Mouse (Mus musculus) kidney, postnatal 0 days (tissue): ENCODE data around the gene Npas3. TPM values are rescaled to one million over a fixed set of nuclear protein-coding genes. Genes with fewer than 3 reads are reported as not detected.

Source experiments
- ATAC-seq: fragments of 200-750 bp; cut with Nextera tagmentation; replicated peaks from 2 replicates; pipeline ENCODE4 v1.8.0; 2017; ENCODE audit warnings: low read depth, moderate number of reproducible peaks, moderate TSS enrichment, moderate library complexity; ENCODE audit not compliant: low FRiP score
- DNase-seq: peaks from one replicate; pipeline ENCODE4 v3.0.0-alpha.2; 2016; ENCODE audit warnings: low spot score
- H3K27ac ChIP-seq: fragments of 300-500 bp; sonication (generic); 2 replicates; pipeline ENCODE4 v1.5.1; 2014; ENCODE audit warnings: mild to moderate bottlenecking
- H3K27me3 ChIP-seq: fragments of 300-500 bp; sonication (generic); 2 replicates; pipeline ENCODE4 v1.6.1; 2014; ENCODE audit warnings: low read length, mixed read lengths; ENCODE audit not compliant: insufficient read depth
- H3K36me3 ChIP-seq: fragments of 300-500 bp; sonication (generic); 2 replicates; pipeline ENCODE4 v1.6.1; 2014; ENCODE audit warnings: low read length, mixed read lengths; ENCODE audit not compliant: insufficient read depth
- H3K4me1 ChIP-seq: fragments of 300-500 bp; sonication (generic); replicated peaks from 2 replicates; pipeline ENCODE4 v1.6.1; 2014; ENCODE audit warnings: antibody characterized with exemption, low read length, mixed read lengths; ENCODE audit not compliant: insufficient read depth
- H3K4me2 ChIP-seq: fragments of 300-500 bp; sonication (generic); 2 replicates; pipeline ENCODE4 v1.6.1; 2014; ENCODE audit warnings: mild to moderate bottlenecking, low read length, moderate library complexity, mixed read lengths
- H3K4me3 ChIP-seq: fragments of 300-500 bp; sonication (generic); replicated peaks from 2 replicates; pipeline ENCODE4 v1.5.1; 2014; ENCODE audit warnings: low read depth, low read length
- H3K9ac ChIP-seq: fragments of 300-500 bp; sonication (generic); 2 replicates; pipeline ENCODE4 v1.6.1; 2014; ENCODE audit warnings: low read depth, low read length
- H3K9me3 ChIP-seq: fragments of 300-500 bp; sonication (generic); replicated peaks from 2 replicates; pipeline ENCODE4 v1.6.1; 2016; ENCODE audit warnings: low read length, inconsistent platforms, mixed read lengths
- CTCF ChIP-seq: IDR thresholded peaks from 2 replicates; pipeline ENCODE4 v1.5.1; 2016; ENCODE audit warnings: antibody characterized with exemption, low read depth, mild to moderate bottlenecking, moderate library complexity
- WGBS: fragments of 180-500 bp; shearing (Covaris S2); extraction: QIAGEN DNeasy Blood & Tissue Kit; methylation state at CpG from one replicate; pipeline ENCODE4 v1.1.7; 2014; 5-methylcytosine and 5-hydroxymethylcytosine counted together
- polyA plus RNA-seq: library from polyadenylated mRNA; unstranded; fragments of >200 nt; fragmentation: Nextera tagmentation; extraction: Ambion mirVana; gene quantifications from 2 replicates; pipeline ENCODE4 v1.2.1, GENCODE M21; 2015

Gene Npas3
- polyA plus RNA-seq, 1 experiment from 2014 or later, result 1.2 TPM

DNA sequence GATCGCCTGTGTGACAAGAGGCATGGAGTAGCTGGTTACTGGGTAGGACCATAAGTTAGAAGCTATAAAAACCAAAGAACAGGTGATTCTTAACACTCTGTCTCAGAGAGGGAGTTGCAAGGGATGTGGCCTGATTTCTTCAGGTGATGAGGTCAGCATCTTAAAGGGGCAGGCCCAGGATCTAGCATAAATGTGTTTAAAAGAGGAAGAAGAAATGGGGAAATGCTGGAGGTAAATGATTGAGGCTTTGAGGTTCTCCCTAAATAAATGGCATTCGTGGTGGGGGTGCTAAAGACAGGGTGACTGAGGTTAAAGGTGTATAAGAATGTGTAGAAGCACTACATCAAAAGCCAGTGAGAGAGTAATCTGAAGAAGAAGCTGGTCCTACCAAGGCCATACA is 193.6 kb downstream of the Npas3 start:
- DNase-seq (no peak), ATAC-seq (no peak)
- 68% methylated on average over 2 of the region's 2 CpGs for WGBS
- no peak overlapping the region for H3K27ac ChIP-seq
- TF ChIP-seq CTCF, result no peak
- H3K4me2 ChIP-seq, result no peak overlapping the region
- no peaks in the 10 kb centered on the region for H3K36me3 ChIP-seq
- H3K9ac ChIP-seq, result no peak overlapping the region
- no peaks in the 10 kb centered on the region for H3K9me3 ChIP-seq
- no peaks in the 10 kb centered on the region for H3K4me1 ChIP-seq
- no peak overlapping the region for H3K4me3 ChIP-seq
- no peaks in the 10 kb centered on the region for H3K27me3 ChIP-seq

DNA sequence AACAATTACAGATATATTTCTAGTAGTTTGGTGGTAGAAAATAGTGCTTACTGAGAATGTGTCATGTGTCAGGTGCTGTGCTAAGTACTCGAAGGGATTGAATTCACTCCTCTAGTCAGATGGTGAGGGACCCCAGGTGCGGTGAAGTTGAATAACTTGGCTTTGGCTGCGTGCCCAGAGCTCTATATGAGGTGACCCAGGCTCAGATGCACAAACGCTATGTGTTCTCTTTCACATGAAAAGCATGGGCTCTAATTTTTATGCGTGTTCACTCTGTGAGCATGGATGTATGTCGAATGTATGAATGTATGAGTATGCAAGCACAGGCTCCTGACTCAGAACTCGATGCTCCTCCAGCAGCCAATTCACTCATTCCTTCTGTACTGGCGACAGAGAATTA is 199.0 kb downstream of the Npas3 start:
- DNase-seq (no peak), ATAC-seq (no peak)
- no peak overlapping the region for H3K27ac ChIP-seq
- H3K4me2 ChIP-seq, result no peak overlapping the region
- no peak for TF ChIP-seq CTCF
- H3K9me3 ChIP-seq, result no peaks in the 10 kb centered on the region
- WGBS, result 64% methylated on average over 8 of the region's 8 CpGs
- no peak overlapping the region for H3K4me3 ChIP-seq
- H3K4me1 ChIP-seq, result no peaks in the 10 kb centered on the region
- no peak overlapping the region for H3K9ac ChIP-seq
- no peaks in the 10 kb centered on the region for H3K36me3 ChIP-seq
- no peaks in the 10 kb centered on the region for H3K27me3 ChIP-seq

DNA sequence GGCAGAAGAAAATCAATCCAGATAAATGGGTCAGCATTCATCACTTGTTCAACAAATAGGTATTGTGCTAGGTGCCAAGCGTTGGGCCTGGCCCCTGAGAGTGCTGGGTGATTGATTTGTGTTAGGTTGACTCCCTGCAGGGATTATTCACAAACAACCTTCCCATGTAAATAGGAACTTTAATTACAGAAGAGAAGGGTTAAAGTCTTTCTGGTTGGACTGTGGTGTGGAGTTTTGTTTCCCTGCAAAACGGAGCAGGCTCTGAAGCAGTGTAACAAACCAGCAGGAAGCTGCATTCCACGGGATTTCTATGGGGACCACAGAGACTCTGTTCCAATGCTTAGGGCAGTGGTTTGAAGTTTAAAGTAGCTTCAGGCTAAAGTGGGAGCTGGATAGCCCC is 199.6 kb downstream of the Npas3 start:
- ATAC-seq, result no peak
- Histone ChIP-seq H3K4me3 (no peak overlapping the region), H3K9ac (no peak overlapping the region), H3K27ac (no peak overlapping the region), H3K27me3 (no peaks in the 10 kb centered on the region), H3K4me2 (no peak overlapping the region), H3K9me3 (no peaks in the 10 kb centered on the region), H3K36me3 (no peaks in the 10 kb centered on the region), H3K4me1 (no peaks in the 10 kb centered on the region)
- TF ChIP-seq CTCF, result no peak
- 13% methylated on average over 3 of the region's 3 CpGs for WGBS
- no peak for DNase-seq

DNA sequence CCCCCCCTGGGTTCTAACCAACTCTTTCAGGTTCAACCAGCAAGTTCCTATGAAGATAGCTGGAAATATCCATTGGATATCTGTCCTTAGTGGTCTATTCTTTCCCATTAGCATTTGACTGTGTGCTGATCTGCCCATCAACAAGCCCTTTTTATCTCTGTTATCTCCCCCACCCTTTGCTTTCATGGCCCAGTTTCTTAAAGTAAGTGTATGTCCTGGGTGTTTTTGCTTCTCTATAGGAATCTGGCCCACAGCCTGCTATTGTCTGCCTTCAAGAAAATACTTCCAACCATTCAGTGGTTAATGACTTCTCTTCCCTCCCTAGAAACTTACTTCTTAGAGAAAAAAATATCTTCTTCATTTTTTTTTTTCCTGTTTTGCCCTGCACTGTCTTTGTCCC is 219.1 kb downstream of the Npas3 start:
- no peak for TF ChIP-seq CTCF
- no peaks in the 10 kb centered on the region for H3K9me3 ChIP-seq
- H3K27ac ChIP-seq, result no peak overlapping the region
- no peaks in the 10 kb centered on the region for H3K4me1 ChIP-seq
- H3K27me3 ChIP-seq, result no peaks in the 10 kb centered on the region
- no peak for ATAC-seq
- H3K4me3 ChIP-seq, result no peak overlapping the region
- H3K4me2 ChIP-seq, result no peak overlapping the region
- no peaks in the 10 kb centered on the region for H3K36me3 ChIP-seq
- no peak for DNase-seq
- no peak overlapping the region for H3K9ac ChIP-seq

DNA sequence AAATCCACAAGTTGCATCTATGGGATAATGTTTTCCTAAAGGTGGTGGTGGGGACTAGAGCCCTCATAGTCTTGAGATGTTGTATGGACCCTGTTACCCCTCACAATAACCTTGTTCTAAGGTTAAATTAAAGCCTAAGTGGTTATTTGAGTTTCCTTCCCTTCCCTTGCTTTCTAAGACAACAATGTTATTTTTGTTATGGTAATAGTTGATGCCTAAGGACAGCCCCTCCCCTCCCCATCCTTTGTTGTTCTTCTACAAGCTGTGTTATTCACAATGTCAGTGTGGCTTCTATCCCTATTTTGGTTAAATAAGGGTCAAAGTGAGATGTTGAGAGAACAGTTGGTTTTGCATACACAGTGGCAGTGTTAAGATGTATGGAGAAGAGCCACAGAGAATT is 226.0 kb downstream of the Npas3 start:
- Histone ChIP-seq H3K4me2 (no peak overlapping the region), H3K27ac (no peak overlapping the region), H3K9me3 (no peaks in the 10 kb centered on the region), H3K36me3 (no peaks in the 10 kb centered on the region), H3K9ac (no peak overlapping the region), H3K27me3 (no peaks in the 10 kb centered on the region), H3K4me1 (no peaks in the 10 kb centered on the region), H3K4me3 (no peak overlapping the region)
- ATAC-seq (no peak), DNase-seq (no peak)
- TF ChIP-seq CTCF, result no peak

DNA sequence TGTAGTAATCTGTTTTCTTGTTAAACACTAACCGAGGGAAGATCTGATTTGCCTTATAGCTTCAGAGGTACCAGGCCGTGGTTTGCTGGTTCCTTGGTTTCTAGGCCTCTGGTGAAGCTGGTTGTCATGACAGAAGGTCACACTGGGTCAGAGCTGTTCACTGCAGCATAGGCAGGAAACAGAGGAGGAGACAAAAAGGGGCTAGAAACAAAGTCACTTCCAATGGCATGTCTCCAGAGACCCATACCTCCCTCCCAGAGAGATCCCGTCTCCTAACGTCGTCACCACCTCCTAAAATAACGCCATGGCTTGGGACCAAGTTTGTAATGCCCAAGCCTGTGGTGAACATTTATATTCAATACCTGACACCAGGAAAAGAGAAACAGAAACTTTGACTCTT is 236.4 kb downstream of the Npas3 start:
- no peaks in the 10 kb centered on the region for H3K36me3 ChIP-seq
- ATAC-seq (no peak), DNase-seq (no peak)
- H3K9me3 ChIP-seq, result no peaks in the 10 kb centered on the region
- no peaks in the 10 kb centered on the region for H3K4me1 ChIP-seq
- H3K4me3 ChIP-seq, result no peak overlapping the region
- TF ChIP-seq CTCF, result no peak
- H3K9ac ChIP-seq, result no peak overlapping the region
- WGBS, result 70% methylated on average over 6 of the region's 6 CpGs
- no peak overlapping the region for H3K4me2 ChIP-seq
- H3K27ac ChIP-seq, result no peak overlapping the region
- H3K27me3 ChIP-seq, result no peaks in the 10 kb centered on the region

DNA sequence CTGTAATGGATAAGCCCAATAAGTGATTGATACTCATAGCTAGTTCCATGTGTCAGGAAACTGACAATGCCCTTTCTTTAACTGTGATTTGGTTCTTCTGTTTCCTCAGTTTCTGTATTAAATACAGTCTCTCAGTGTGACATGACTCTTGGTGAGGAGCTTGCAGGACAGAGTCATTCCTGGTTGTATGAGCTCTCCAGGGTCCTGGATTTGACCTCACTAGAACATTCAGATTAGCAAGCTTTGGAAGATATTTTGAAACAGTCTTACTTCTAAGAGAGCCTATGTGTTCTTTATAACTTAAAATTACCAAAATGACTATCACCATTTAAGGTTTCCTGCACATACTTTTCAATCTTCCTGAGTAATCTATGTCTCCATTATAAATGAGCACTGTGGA is 247.9 kb downstream of the Npas3 start:
- TF ChIP-seq CTCF, result no peak
- Histone ChIP-seq H3K27me3 (no peaks in the 10 kb centered on the region), H3K9me3 (no peaks in the 10 kb centered on the region), H3K4me1 (no peaks in the 10 kb centered on the region), H3K4me3 (no peak overlapping the region), H3K4me2 (no peak overlapping the region), H3K27ac (no peak overlapping the region), H3K9ac (no peak overlapping the region), H3K36me3 (no peaks in the 10 kb centered on the region)
- DNase-seq, result peak; percentile 35
- ATAC-seq, result no peak
